Mouse (Mus musculus): ENCODE measurements around the gene Gsdma.
"Not testable (repeated sequence)": the region's sequence is repeated elsewhere in the genome, so short reads cannot be mapped to it uniquely, and the experiment has no call there.

Gene Gsdma

GRCm38 (mm10) chr11:98664091-98664490 lies at the start of gene Gsdma:
Gene Gsdma, plus strand, starts transcription at chr11:98664351.
- no peak for DNase-seq (ENCODE audit: low spot score in 2 of 2)

DNA sequence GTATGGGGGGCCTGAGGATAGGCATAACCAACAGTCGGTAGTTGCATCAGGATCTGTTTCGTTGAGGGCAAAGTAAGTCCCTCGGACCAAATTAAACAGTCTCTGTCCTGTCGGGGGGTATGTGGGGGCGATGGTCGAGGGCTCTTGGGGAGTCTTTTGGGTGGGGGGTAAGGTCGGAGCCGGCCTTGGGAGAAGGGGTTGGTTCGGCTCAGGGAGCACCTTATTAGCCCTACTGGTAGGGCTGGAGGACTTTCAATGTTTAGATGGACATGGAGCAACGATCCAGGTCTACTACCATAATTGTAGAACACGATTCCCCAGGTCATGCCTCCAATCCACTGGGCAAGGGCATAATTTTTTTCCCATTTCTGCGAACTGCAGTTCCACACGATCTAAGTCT lies 43.4 kb upstream of the Gsdma start:
- no peak for DNase-seq (ENCODE audit: low spot score in 2 of 2)

- DNase-seq (ENCODE audit: low spot score in 2 of 2), result not testable (repeated sequence)
Observed at GRCm38 (mm10) chr11:98623981-98624380, 40.2 kb upstream of the Gsdma start.

DNA sequence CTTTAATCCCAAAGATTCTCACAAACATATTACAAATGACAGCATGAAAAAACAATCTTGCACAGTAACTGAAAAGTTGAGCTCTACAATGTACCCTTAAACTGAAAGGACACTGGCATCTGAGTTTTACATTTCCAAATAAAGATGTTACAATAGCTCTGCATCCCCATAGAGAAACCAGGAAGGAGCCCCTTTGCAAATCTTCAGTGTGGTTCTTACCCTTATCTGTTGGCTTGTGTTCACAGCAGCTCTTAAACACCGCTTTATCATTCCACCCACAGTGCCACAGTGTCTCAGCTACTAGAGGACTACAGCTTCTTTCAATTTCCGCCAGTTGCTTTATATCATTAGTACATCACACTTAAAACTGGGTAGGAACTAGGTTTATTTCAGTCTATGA lies 39.8 kb upstream of the Gsdma start:
- DNase-seq (ENCODE audit: low spot score in 2 of 2), result not testable (repeated sequence)

DNA sequence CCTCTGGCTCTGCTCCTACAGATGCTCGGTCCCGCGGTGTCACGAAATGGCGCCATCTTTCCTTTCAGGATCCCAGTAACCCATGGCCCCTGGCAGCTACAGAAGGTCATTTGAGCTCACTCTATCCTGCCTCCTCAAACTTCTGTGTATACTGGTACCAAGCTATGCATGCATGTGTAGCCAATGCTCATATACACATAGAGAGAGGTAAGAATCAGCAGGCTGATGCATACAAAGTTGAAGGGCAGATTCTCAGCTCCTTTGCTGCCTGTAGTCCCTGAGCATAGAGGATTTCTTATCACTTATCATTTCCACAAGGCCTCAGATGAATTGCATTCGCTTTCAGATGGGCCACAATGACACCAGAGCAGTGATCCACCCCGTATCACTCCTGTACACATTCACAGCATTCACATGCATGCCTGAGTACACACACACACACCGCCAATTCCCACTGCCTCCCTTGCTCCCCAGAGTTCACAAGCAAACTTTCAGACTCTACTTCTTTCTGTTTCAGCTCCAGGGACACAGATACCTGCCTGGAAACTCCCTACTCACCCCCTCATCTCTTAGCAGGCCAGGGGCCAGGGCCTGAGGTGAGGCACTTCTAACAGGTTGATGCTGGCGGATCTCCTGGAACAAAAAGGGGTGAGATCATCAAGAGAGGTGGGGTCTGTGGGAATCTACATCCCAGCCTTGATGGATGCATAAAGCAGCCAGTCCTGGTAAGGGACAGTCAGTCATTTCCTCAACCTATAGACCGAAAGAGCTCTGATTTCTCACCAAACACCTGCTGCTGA lies 38.3 kb upstream of the Gsdma start, which contains the start of the genes Gm12355 and Gsdma3:
Gm12355 (minus strand) TSS at position 51 of the 800 bp plus-strand sequence.
Gsdma3 (plus strand) TSS at position 750 of the 800 bp plus-strand sequence.
- DNase-seq (ENCODE audit: low spot score in 2 of 2), result no peak

DNA sequence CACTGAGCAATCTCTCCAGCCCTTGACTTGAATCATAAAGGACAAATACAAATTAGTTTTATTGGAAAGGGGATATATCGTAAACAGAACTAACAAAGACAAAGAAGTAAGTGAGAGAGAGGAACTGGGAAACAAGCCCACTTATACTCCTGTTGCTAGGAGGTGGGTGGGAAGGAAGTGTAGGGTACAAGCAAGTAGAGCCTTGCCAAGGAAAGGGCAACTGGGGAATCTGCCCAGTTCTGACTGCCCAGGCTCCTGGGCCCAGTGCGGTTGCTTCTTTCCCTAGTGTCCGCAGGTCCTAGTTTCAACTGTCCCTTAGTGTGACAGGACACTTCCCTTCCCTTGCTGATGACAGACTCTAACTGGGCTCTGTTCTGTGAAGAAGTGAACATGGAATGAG lies 35.4 kb upstream of the Gsdma start:
- no peak for DNase-seq (ENCODE audit: low spot score in 2 of 2)

DNA sequence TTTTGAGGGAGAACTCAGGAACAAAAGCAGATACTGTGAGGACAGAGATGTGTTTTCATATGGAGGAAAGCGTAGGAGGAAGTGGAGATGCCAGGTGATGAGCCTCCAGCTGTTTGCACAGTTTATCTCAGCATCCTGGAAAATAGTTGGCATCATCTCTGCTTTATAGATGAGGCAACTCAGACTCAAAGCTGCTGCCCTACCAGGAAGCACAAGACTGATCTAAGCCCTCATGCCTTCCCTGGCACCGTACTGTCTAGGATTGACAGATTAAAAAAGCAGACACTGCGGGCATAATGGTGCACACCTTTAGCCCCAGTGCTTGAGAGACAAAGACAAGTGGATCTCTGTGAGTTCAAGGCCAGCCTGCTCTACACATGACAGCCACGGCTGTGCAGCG lies 33.5 kb upstream of the Gsdma start:
- no peak for DNase-seq (ENCODE audit: low spot score in 2 of 2)

DNA sequence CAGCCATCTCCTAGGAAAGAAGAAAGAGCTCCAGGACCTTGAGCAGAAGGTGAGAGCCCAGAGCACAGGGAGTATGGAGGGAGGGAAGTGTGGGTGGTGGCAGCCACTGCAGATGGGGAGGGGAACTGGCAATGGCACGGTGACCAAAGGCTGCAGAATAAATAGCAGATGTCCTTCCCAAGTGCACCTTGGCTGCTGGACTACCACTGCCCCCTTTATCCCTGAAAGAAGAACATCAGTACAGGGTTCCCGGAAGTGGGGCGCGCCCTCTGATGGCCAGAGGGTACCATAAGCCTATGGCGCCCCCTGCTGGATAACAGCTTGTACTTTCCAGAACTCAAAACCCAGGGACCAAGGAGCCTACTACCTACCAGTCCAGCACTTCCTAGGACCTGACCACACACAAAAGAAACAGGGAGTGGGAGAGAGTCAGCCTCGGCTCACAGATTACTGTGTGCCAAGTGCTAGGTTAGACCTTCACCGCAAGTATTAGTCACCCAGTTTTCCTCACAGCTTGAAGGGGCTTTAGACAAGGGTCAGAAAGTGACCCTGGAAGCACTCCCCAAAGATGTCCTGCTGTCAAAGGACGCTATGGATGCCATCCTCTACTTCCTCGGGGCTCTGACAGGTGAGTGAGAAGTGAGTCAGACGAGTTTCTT lies 28.7 kb upstream of the Gsdma start:
- DNase-seq (ENCODE audit: low spot score in 2 of 2), result not testable (repeated sequence)

DNA sequence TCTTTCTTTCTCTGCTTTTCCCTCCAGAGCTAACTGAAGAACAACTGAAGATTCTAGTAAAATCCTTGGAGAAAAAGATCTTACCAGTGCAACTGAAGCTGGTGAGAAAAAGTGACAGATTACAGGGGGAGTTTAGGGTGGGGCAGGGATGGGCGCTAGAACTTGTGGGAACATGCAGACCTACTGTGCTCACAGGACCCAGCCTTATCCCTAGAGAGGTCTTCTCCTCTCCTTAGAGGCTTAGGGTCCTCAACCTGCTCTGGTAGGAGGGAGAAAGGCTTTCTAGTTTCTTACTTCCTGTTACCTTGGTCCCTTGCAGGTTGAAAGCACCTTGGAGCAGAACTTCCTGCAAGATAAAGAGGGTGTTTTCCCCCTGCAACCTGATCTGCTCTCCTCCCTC lies 26.6 kb upstream of the Gsdma start:
- DNase-seq (ENCODE audit: low spot score in 2 of 2), result no peak

DNA sequence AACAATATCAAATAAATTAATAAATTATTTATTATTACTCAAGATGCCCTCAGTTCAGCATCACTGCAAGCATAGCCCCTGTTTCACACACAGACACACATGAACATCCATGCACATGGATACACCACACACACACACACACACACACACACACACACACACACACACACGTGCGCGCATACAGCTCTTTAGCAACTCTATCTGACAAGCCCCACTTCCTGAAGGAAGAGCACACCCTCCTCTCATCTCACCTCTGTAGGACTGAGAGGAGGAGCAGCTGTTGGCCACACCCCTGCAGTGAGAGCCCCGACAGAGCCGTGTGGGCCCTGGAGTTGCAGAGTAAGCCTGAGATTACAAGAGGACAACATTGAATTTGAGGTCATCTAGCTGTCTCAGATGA lies 24.1 kb upstream of the Gsdma start:
- DNase-seq (ENCODE audit: low spot score in 2 of 2), result no peak

DNA sequence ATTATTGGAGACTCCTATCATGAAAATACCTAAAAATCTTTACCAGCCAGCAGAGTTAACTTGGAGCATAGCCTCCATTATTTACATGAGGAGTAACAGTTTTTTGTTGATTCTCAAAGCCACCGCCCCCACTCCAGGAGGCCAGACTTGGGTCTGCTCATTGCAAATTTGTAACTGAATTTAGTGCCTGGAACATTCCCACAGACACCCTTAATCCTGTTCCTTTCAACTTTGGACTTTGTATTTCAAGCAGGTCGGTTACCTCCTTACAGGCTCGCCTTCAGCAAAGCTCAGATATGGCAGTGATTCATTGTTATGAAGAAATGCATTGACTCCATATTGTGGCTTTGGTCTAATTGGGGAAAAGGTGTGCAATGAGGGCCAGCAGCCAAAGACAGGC lies 19.4 kb upstream of the Gsdma start:
- no peak for DNase-seq (ENCODE audit: low spot score in 2 of 2)

- no peak for DNase-seq (ENCODE audit: low spot score in 2 of 2)
Observed at GRCm38 (mm10) chr11:98645946-98646345, 18.2 kb upstream of the Gsdma start.

- DNase-seq (ENCODE audit: low spot score in 2 of 2), result no peak
Observed at GRCm38 (mm10) chr11:98646459-98646858, 17.7 kb upstream of the Gsdma start, which contains the start of gene Gsdma2. Gene Gsdma2, plus strand, starts transcription at chr11:98646759.

- DNase-seq (ENCODE audit: low spot score in 2 of 2), result peak in 1 of 2 experiments; percentile 23
Observed at GRCm38 (mm10) chr11:98655076-98655475, 9.1 kb upstream of the Gsdma start.

DNA sequence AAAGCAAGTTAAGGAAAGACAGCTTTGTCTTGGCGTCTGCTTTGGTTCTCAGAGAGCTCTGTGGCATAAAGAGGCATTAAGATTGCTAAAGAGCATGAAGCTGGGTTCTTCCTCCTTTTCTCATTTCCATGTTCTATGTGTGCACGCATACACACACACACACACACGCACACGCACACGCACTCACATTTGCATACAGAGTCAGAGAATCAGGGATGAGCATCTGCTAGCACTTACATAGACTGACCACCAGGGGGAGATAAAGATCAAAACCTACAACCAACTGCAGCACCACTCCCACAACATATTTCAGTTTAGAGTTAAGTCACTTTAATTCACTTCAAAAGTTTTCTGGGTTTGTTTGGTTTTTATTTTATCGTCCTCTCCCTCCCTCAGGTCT lies 3.6 kb upstream of the Gsdma start:
- DNase-seq (ENCODE audit: low spot score in 2 of 2), result peak; percentile 29 to 41

GRCm38 (mm10) chr11:98668984-98669383 lies 4.8 kb downstream of the Gsdma start:
- DNase-seq (ENCODE audit: low spot score in 2 of 2), result no peak

- DNase-seq (ENCODE audit: low spot score in 2 of 2), result no peak
Observed at GRCm38 (mm10) chr11:98671284-98671815, 7.2 kb downstream of the Gsdma start.

DNA sequence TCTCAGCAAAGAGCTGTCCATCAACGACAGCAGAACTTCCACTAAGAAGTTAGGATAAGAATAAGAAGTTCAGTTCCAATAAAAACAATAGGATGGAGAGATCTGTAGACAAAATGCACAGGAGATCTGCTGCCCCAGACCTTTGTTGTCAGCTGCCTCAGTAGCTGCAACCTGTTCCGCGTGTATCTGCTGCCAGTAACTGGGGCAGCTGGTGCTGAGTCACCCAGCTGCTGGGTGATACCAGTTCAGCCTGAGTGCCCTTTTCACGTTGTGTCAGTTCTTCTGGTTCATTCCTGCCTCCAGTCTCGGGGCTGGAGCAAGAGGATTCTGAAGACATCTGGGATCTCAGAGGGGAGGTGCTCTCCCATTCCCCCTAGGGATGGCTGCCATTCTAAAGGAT lies 7.7 kb downstream of the Gsdma start:
- no peak for DNase-seq (ENCODE audit: low spot score in 2 of 2)

- no peak for DNase-seq (ENCODE audit: low spot score in 2 of 2)
Observed at GRCm38 (mm10) chr11:98672482-98672881, 8.3 kb downstream of the Gsdma start.

- peak; percentile 27 to 43 for DNase-seq (ENCODE audit: low spot score in 2 of 2)
Observed at GRCm38 (mm10) chr11:98673136-98673535, 9.0 kb downstream of the Gsdma start.

- DNase-seq (ENCODE audit: low spot score in 2 of 2), result no peak
Observed at GRCm38 (mm10) chr11:98675829-98676363, 11.7 kb downstream of the Gsdma start.

- no peak for DNase-seq (ENCODE audit: low spot score in 2 of 2)
Observed at GRCm38 (mm10) chr11:98680023-98680422, 15.9 kb downstream of the Gsdma start.
